Mouse (Mus musculus) right cerebral cortex, postnatal 4 days (tissue): Measurements from ENCODE around the gene Cnr2.

Experiments
- DNase-seq: peaks from one replicate; pipeline ENCODE4 v3.0.0-alpha.2; 2022

Cnr2 gene

GRCm38 (mm10) chr4:135877742-135878141 is 17.5 kb upstream of the Cnr2 start:
- DNase-seq: no peak

- no peak for DNase-seq
Measured at GRCm38 (mm10) chr4:135879021-135879420, 16.2 kb upstream of the Cnr2 start.

GRCm38 (mm10) chr4:135880018-135880417 is 15.2 kb upstream of the Cnr2 start:
- DNase-seq: no peak

GRCm38 (mm10) chr4:135880576-135880975 is 14.6 kb upstream of the Cnr2 start:
- DNase-seq: no peak

GRCm38 (mm10) chr4:135882023-135882422 is 13.2 kb upstream of the Cnr2 start:
- DNase-seq: no peak

- no peak for DNase-seq
Measured at GRCm38 (mm10) chr4:135883401-135883851, 11.8 kb upstream of the Cnr2 start.

GRCm38 (mm10) chr4:135883881-135884516 is 11.2 kb upstream of the Cnr2 start:
- DNase-seq: no peak

GRCm38 (mm10) chr4:135884531-135884930 is 10.7 kb upstream of the Cnr2 start:
- DNase-seq: no peak

GRCm38 (mm10) chr4:135885676-135886075 is 9.5 kb upstream of the Cnr2 start:
- DNase-seq: no peak

- no peak for DNase-seq
Measured at GRCm38 (mm10) chr4:135886184-135886583, 9.0 kb upstream of the Cnr2 start.

- no peak for DNase-seq
Measured at GRCm38 (mm10) chr4:135888448-135889057, 6.6 kb upstream of the Cnr2 start.

- DNase-seq: no peak
Measured at GRCm38 (mm10) chr4:135889146-135889883, 5.9 kb upstream of the Cnr2 start.

- DNase-seq: peak; percentile 66
Measured at GRCm38 (mm10) chr4:135889884-135890283, 5.3 kb upstream of the Cnr2 start.

GRCm38 (mm10) chr4:135891539-135891938 is 3.7 kb upstream of the Cnr2 start:
- DNase-seq: no peak

- DNase-seq: no peak
Measured at GRCm38 (mm10) chr4:135892884-135893283, 2.3 kb upstream of the Cnr2 start.

- no peak for DNase-seq
Measured at GRCm38 (mm10) chr4:135896157-135896556, 963 bp downstream of the Cnr2 start.

GRCm38 (mm10) chr4:135898380-135899049 is 3.3 kb downstream of the Cnr2 start:
- no peak for DNase-seq

GRCm38 (mm10) chr4:135899050-135899448 is 3.9 kb downstream of the Cnr2 start:
- no peak for DNase-seq

- DNase-seq: no peak
Measured at GRCm38 (mm10) chr4:135900008-135900407, 4.8 kb downstream of the Cnr2 start.

GRCm38 (mm10) chr4:135902606-135903242 is 7.5 kb downstream of the Cnr2 start:
- DNase-seq: no peak

- no peak for DNase-seq
Measured at GRCm38 (mm10) chr4:135904810-135905209, 9.6 kb downstream of the Cnr2 start.

GRCm38 (mm10) chr4:135906633-135907032 is 11.4 kb downstream of the Cnr2 start:
- no peak for DNase-seq
